Mouse (Mus musculus) MEL (cell line): ENCODE results near the gene Dgke. TPM values are rescaled to one million over a fixed set of nuclear protein-coding genes. Genes with fewer than 3 reads are reported as not detected.
"Not testable (repeated sequence)": the region's sequence is repeated elsewhere in the genome, so short reads cannot be mapped to it uniquely, and the experiment has no call there.

Experiments
- DNase-seq: peaks from one replicate; pipeline ENCODE4 v3.0.0; 2011; ENCODE audit warnings: low read depth, low spot score
- H3K27ac ChIP-seq: 2 replicates; pipeline ENCODE4 v1.5.1; 2012; ENCODE audit warnings: low read depth, mild to moderate bottlenecking, control low read depth, low read length, moderate library complexity; ENCODE audit not compliant: control insufficient read depth
- H3K27me3 ChIP-seq, 2 experiments: fragments of 150-350 bp in 1 of 2; sonication (generic) in 1 of 2; 2 replicates each; pipeline ENCODE4 v1.6.1; 2012; ENCODE audit warnings: low read length in 2 of 2, mild to moderate bottlenecking in 2 of 2, improper control_type of control experiment in 1 of 2, moderate library complexity in 1 of 2; ENCODE audit not compliant: insufficient read depth in 2 of 2, control insufficient read depth in 1 of 2
- H3K36me3 ChIP-seq, 2 experiments: 2 replicates each; pipeline ENCODE4 v1.6.1; 2012 to 2014; ENCODE audit warnings: low read length in 2 of 2, improper control_type of control experiment in 1 of 2, inconsistent platforms in 1 of 2, mild to moderate bottlenecking in 1 of 2; ENCODE audit not compliant: insufficient read depth in 2 of 2, control insufficient read depth in 1 of 2
- H3K4me1 ChIP-seq, 2 experiments: fragments of 150-350 bp in 1 of 2; sonication (generic) in 1 of 2; 2 replicates each; pipeline ENCODE4 v1.6.1; 2012; ENCODE audit warnings: low read length in 2 of 2, improper control_type of control experiment in 1 of 2, mild to moderate bottlenecking in 1 of 2; ENCODE audit not compliant: insufficient read depth in 2 of 2, control insufficient read depth in 1 of 2
- H3K4me3 ChIP-seq, 2 experiments: fragments of 150-350 bp in 1 of 2; sonication (generic) in 1 of 2; 2 replicates each; pipeline ENCODE4 v1.5.1; 2012; ENCODE audit warnings: low read depth in 2 of 2, low read length in 2 of 2, mild to moderate bottlenecking in 2 of 2, moderate library complexity in 2 of 2, control low read depth in 1 of 2, improper control_type of control experiment in 1 of 2; ENCODE audit not compliant: control insufficient read depth in 1 of 2, insufficient read depth in 1 of 2
- H3K79me2 ChIP-seq: 2 replicates; pipeline ENCODE4 v1.6.1; 2012; ENCODE audit warnings: mild to moderate bottlenecking, low read length, moderate library complexity; ENCODE audit not compliant: control insufficient read depth, poor library complexity, insufficient read depth
- H3K9ac ChIP-seq: 2 replicates; pipeline ENCODE4 v1.6.1; 2012; ENCODE audit warnings: low read depth, mild to moderate bottlenecking, control low read depth, low read length, moderate library complexity; ENCODE audit not compliant: control insufficient read depth, poor library complexity, severe bottlenecking
- H3K9me3 ChIP-seq: fragments of 150-350 bp; sonication (generic); replicated peaks from 2 replicates; pipeline ENCODE4 v1.6.1; 2012; ENCODE audit warnings: mild to moderate bottlenecking, low read length, improper control_type of control experiment, moderate library complexity; ENCODE audit not compliant: insufficient read depth
- BHLHE40 ChIP-seq: IDR thresholded peaks from 2 replicates; pipeline ENCODE4 v1.6.1; 2012; ENCODE audit warnings: low read depth, mild to moderate bottlenecking, inconsistent platforms, low read length, improper control_type of control experiment, borderline replicate concordance
- ELF1 ChIP-seq: IDR thresholded peaks from 2 replicates; pipeline ENCODE4 v1.6.1; 2014; ENCODE audit warnings: low read depth, mild to moderate bottlenecking, inconsistent platforms, low read length, improper control_type of control experiment, moderate library complexity
- GATA1 ChIP-seq: IDR thresholded peaks from 2 replicates; pipeline ENCODE4 v1.6.1; 2011; ENCODE audit warnings: low read depth, low read length, improper control_type of control experiment
- JUND ChIP-seq: IDR thresholded peaks from 2 replicates; pipeline ENCODE4 v1.6.1; 2011; ENCODE audit warnings: low read depth, mild to moderate bottlenecking, improper control_type of control experiment, low read length
- KAT2A ChIP-seq: conservative IDR thresholded peaks from 2 replicates; pipeline ENCODE4 v1.6.1; 2012; ENCODE audit warnings: low read depth, low read length, improper control_type of control experiment, inconsistent platforms
- MAFK ChIP-seq: IDR thresholded peaks from 2 replicates; pipeline ENCODE4 v1.6.1; 2011; ENCODE audit warnings: low read depth, mild to moderate bottlenecking, low read length, improper control_type of control experiment, borderline replicate concordance
- MAX ChIP-seq: IDR thresholded peaks from 2 replicates; pipeline ENCODE4 v1.6.1; 2011; ENCODE audit warnings: low read length, improper control_type of control experiment
- MXI1 ChIP-seq: IDR thresholded peaks from 2 replicates; pipeline ENCODE4 v1.6.1; 2011; ENCODE audit warnings: mild to moderate bottlenecking, low read depth, low read length, improper control_type of control experiment
- MYC ChIP-seq: IDR thresholded peaks from 2 replicates; pipeline ENCODE4 v1.6.1; 2011; ENCODE audit warnings: low read depth, mild to moderate bottlenecking, low read length, improper control_type of control experiment, moderate library complexity
- NELFE ChIP-seq: IDR thresholded peaks from 2 replicates; pipeline ENCODE4 v1.6.1; 2011; ENCODE audit warnings: low read depth, low read length, improper control_type of control experiment
- NRF1 ChIP-seq: IDR thresholded peaks from 2 replicates; pipeline ENCODE4 v1.6.1; 2014; ENCODE audit warnings: low read depth, mild to moderate bottlenecking, inconsistent platforms, low read length, improper control_type of control experiment, moderate library complexity; ENCODE audit not compliant: poor library complexity, insufficient read depth, severe bottlenecking
- POLR2A ChIP-seq, 2 experiments: IDR thresholded peaks; 2 replicates each; pipeline ENCODE4 v1.6.1; 2011 to 2012; ENCODE audit warnings: low read length in 2 of 2, mild to moderate bottlenecking in 2 of 2, control low read depth in 1 of 2, improper control_type of control experiment in 1 of 2, low read depth in 1 of 2, moderate library complexity in 1 of 2; ENCODE audit not compliant: control insufficient read depth in 1 of 2, insufficient read depth in 1 of 2, poor library complexity in 1 of 2
- POLR2AphosphoS2 ChIP-seq: IDR thresholded peaks from 2 replicates; pipeline ENCODE4 v1.6.1; 2011; ENCODE audit warnings: low read length, improper control_type of control experiment
- POLR2AphosphoS5 ChIP-seq: IDR thresholded peaks from 2 replicates; pipeline ENCODE4 v1.6.1; 2012; ENCODE audit warnings: low read depth, borderline replicate concordance, mild to moderate bottlenecking, inconsistent platforms, low read length, moderate library complexity, mixed read lengths
- TCF12 ChIP-seq: IDR thresholded peaks from 2 replicates; pipeline ENCODE4 v1.6.1; 2014; ENCODE audit warnings: low read depth, mild to moderate bottlenecking, inconsistent platforms, low read length, improper control_type of control experiment, moderate library complexity
- USF1 ChIP-seq: IDR thresholded peaks from 2 replicates; pipeline ENCODE4 v1.6.1; 2014; ENCODE audit warnings: low read depth, mild to moderate bottlenecking, inconsistent platforms, low read length, improper control_type of control experiment, moderate library complexity
- ZMIZ1 ChIP-seq: IDR thresholded peaks from 2 replicates; pipeline ENCODE4 v1.6.1; 2012; ENCODE audit warnings: low read depth, mild to moderate bottlenecking, inconsistent platforms, low read length, improper control_type of control experiment, moderate library complexity
- ZNF384 ChIP-seq: IDR thresholded peaks from 2 replicates; pipeline ENCODE4 v1.6.1; 2012; ENCODE audit warnings: low read depth, mild to moderate bottlenecking, inconsistent platforms, low read length, improper control_type of control experiment
- polyA plus RNA-seq, 2 experiments: library from polyadenylated mRNA; stranded (reverse) in 1 of 2; unstranded in 1 of 2; fragments of >175 nt in 1 of 2; fragments of >200 nt in 1 of 2; gene quantifications; 2 replicates each; pipeline versions ENCODE4 v1.2.1 to v1.2.4; 2012; ENCODE audit warnings: low replicate concordance in 2 of 2, low read depth in 1 of 2; ENCODE audit not compliant: insufficient read length in 2 of 2, insufficient read depth in 1 of 2, missing spikeins in 1 of 2
- total RNA-seq: library from RNA; depleted of rRNA; stranded (reverse); fragments of 300-350 nt; gene quantifications from 2 replicates; pipeline ENCODE4 v1.2.3, GENCODE M21; 2012

Gene Dgke
- total and polyA plus RNA-seq, 3 experiments = 5.2 to 6.4 TPM; not detected in 1

DNA sequence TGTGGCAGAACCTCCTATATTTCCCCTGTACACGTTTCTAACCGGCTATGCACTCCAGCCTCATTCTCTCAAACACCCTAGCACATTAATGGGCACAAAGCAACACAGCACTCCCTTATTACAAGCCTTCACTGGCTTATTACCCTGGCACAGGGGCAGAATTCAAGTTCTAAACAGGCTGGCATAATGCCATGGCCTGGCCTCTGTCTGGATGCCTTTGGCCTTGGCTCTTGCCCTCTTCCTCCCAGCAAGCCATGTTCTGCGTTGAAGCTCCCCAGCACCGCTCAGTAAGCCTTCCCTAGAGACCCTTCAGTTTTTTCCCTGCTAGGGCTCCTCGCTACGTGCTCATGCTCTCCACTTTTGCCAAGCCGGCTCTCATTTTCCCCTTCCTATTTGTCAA is 23.6 kb downstream of the Dgke start:
- Histone ChIP-seq H3K27me3 (no peaks in the 10 kb centered on the region), H3K79me2 (no peaks in the 10 kb centered on the region), H3K9me3 (no peaks in the 10 kb centered on the region), H3K27ac (no peak overlapping the region), H3K4me1 (no peaks in the 10 kb centered on the region), H3K9ac (no peak overlapping the region), H3K36me3 (no peaks in the 10 kb centered on the region; a peak in 2 of 4 replicates), H3K4me3 (no peak overlapping the region)
- no peak for TF ChIP-seq ELF1
- no peak for TF ChIP-seq GATA1
- no peak for TF ChIP-seq TCF12
- no peak for TF ChIP-seq NELFE
- TF ChIP-seq POLR2AphosphoS5 = no peak
- no peak for TF ChIP-seq MXI1
- no peak for TF ChIP-seq KAT2A
- TF ChIP-seq MAFK = no peak
- no peak for TF ChIP-seq POLR2AphosphoS2
- no peak for TF ChIP-seq NRF1
- no peak for TF ChIP-seq ZMIZ1
- TF ChIP-seq MYC = no peak
- TF ChIP-seq BHLHE40 = no peak
- TF ChIP-seq MAX = no peak
- no peak for TF ChIP-seq JUND
- no peak for TF ChIP-seq POLR2A (IDR thresholded peaks at IDR 0.05; ENCODE audit: control insufficient read depth in 1 of 2, insufficient read depth in 1 of 2, low read depth in 1 of 2, low read length in 2 of 2, poor library complexity in 1 of 2)
- TF ChIP-seq USF1 = no peak
- DNase-seq = no peak

DNA sequence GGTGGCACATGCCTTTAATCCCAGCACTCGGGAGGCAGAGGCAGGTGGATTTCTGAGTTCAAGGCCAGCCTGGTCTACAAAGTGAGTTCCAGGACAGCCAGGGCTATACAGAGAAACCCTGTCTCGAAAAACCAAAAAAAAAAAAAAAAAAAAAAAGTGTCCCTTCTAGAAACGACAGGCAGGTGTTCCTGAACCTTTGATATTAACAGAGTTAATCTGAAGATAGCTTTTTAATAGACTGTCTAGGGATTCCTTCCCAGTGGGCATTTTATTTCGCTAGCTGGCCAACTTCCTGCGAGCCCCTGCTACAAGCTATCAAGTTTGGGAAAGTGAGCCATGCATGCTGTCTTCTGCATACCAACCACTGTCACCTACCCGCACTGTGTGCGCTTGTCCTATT is 25.6 kb downstream of the Dgke start:
- H3K4me3 ChIP-seq, H3K9me3 ChIP-seq, H3K9ac ChIP-seq, DNase-seq, H3K36me3 ChIP-seq, H3K27ac ChIP-seq, H3K4me1 ChIP-seq, H3K27me3 ChIP-seq, H3K79me2 ChIP-seq: not testable (repeated sequence)
- peak; percentile 50; the same call in 1 of the 2 replicates for TF ChIP-seq ZNF384
